Mouse (Mus musculus): ENCODE measurements around the gene Galnt2. TPM values are rescaled to one million over a fixed set of nuclear protein-coding genes. Genes with fewer than 3 reads are reported as not detected.

The Galnt2 gene
- polyA plus RNA-seq, 1 experiment: 22.2 TPM

DNA sequence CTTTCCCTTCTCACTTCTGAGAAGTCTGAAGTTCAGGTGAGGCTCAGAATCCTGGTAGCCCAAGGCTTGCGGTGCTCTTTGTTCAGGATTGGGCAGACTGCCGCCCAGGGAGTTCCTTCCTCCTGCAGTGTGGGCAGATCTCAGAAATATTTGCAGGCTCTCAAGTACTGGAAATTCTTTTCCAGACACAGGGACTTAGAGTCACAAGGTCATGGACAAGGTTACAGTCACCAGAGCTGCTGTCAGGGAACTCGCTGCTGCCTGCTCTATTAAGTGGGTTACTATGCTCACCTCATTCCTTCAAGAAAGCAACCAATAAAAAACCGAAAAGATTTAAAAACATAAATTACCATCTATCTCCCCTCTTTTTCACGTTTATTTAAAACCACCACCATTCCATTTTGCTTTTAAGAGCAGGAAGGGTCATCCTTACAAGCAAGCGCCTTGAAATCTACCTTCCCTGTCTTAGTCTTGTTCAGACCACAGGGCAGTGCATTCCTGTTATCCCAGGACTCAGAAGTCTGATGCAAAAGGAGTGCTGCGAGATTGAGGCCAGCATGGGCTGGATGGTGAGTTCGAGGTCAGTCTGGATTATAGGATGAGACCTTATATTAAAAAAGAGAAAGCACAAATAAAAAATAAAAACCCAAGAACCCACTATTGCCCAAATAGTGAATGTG is 555 bp upstream of the Galnt2 start:
- Histone ChIP-seq H3K4me3 (ENCODE audit: control insufficient read depth, insufficient read depth, low read length) (peak overlapping the region; percentile 6; the same call in 1 of the 2 replicates), H3K27me3 (ENCODE audit: control insufficient read depth, insufficient read depth, low read length) (no peaks in the 10 kb centered on the region), H3K36me3 (ENCODE audit: control insufficient read depth, insufficient read depth, low read length) (no peaks in the 10 kb centered on the region), H3K4me1 (replicated peaks; ENCODE audit: control insufficient read depth, insufficient read depth, low read length) (peaks cover 39% of the 10 kb centered on the region), H3K27ac (ENCODE audit: control insufficient read depth, insufficient read depth, low read length) (no peak overlapping the region)
- TF ChIP-seq POLR2A (IDR thresholded peaks at IDR 0.05; ENCODE audit: control insufficient read depth, extremely low read depth, insufficient read depth, low read length, poor library complexity): no peak
- no peak for TF ChIP-seq CTCF (IDR thresholded peaks at IDR 0.05; ENCODE audit: borderline replicate concordance, control insufficient read depth, extremely low read depth, insufficient read depth, low read length, poor library complexity)
- 64% methylated on average over 8 of the region's 8 CpGs for WGBS
- no peak for DNase-seq

DNA sequence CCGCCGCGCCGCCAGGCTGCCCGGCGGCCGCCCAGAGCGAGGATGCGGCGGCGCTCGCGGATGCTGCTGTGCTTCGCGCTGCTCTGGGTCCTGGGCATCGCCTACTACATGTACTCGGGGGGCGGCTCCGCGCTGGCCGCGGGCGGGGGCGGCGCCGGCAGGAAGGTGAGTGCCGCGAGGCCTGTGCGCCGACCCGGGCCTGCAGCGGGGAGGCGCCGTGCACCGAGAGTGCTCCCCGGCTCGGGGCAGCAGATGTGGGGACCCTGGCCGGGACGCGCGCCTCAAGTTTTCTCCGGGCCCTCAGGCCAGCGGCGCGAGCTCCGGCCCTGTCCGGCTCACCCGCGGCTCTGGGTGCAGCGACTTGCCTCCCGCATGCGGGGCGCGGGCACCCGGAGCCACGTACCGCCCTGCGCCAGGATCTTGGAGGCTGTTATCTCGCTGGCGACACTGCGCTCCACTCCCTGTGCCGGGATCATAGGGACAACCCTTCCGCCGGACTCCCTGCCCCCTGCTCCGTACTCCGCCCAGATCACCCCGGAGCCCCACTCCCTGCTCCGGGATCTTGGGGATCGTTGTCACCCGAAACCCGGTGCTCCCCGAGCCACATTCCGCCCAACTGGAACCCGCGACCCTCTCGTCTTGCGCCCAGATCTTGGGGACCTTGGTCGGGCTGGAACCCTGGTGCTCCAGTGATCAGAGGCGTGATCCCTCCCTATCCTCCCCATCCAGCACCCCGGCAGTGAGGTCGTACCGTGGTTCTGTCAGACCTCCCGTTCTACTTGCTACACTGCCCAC is 491 bp downstream of the Galnt2 start:
- peak overlapping the region; percentile 87 for H3K4me3 ChIP-seq (ENCODE audit: control insufficient read depth, insufficient read depth, low read length)
- peaks cover 39% of the 10 kb centered on the region for H3K4me1 ChIP-seq (replicated peaks; ENCODE audit: control insufficient read depth, insufficient read depth, low read length)
- 2% methylated on average over 83 of the region's 83 CpGs for WGBS
- TF ChIP-seq CTCF (IDR thresholded peaks at IDR 0.05; ENCODE audit: borderline replicate concordance, control insufficient read depth, extremely low read depth, insufficient read depth, low read length, poor library complexity): 0 out of 2 replicates have a peak, but pooled peaks have one; percentile 40
- TF ChIP-seq POLR2A (IDR thresholded peaks at IDR 0.05; ENCODE audit: control insufficient read depth, extremely low read depth, insufficient read depth, low read length, poor library complexity): peak; percentile 69
- H3K36me3 ChIP-seq (ENCODE audit: control insufficient read depth, insufficient read depth, low read length): no peaks in the 10 kb centered on the region
- H3K27ac ChIP-seq (ENCODE audit: control insufficient read depth, insufficient read depth, low read length): no peak overlapping the region
- DNase-seq: peak; percentile 73
- no peaks in the 10 kb centered on the region for H3K27me3 ChIP-seq (ENCODE audit: control insufficient read depth, insufficient read depth, low read length)

DNA sequence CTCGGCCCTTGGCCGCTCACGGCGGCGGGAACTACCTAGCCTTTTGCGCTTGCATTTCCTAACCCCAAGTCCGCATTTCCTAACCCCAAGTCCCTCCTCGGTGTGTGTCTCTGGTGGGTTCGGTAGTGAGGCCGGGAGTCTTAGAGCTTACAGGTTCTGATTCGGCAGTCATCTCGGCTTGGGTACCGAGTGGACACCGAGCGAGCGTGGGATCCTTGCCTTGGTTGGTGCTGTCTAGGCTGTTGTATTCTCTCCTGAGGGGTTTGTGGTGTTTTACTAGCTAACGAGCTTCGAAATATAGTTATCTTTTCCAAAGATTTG is 1.0 kb downstream of the Galnt2 start:
- 5% methylated on average over 18 of the region's 18 CpGs for WGBS
- Histone ChIP-seq H3K4me3 (ENCODE audit: control insufficient read depth, insufficient read depth, low read length) (peak overlapping the region; percentile 87), H3K27me3 (ENCODE audit: control insufficient read depth, insufficient read depth, low read length) (no peaks in the 10 kb centered on the region), H3K36me3 (ENCODE audit: control insufficient read depth, insufficient read depth, low read length) (no peaks in the 10 kb centered on the region), H3K4me1 (replicated peaks; ENCODE audit: control insufficient read depth, insufficient read depth, low read length) (peaks cover 43% of the 10 kb centered on the region), H3K27ac (ENCODE audit: control insufficient read depth, insufficient read depth, low read length) (no peak overlapping the region)
- no peak for TF ChIP-seq POLR2A (IDR thresholded peaks at IDR 0.05; ENCODE audit: control insufficient read depth, extremely low read depth, insufficient read depth, low read length, poor library complexity)
- no peak for TF ChIP-seq CTCF (IDR thresholded peaks at IDR 0.05; ENCODE audit: borderline replicate concordance, control insufficient read depth, extremely low read depth, insufficient read depth, low read length, poor library complexity)
- DNase-seq: no peak

DNA sequence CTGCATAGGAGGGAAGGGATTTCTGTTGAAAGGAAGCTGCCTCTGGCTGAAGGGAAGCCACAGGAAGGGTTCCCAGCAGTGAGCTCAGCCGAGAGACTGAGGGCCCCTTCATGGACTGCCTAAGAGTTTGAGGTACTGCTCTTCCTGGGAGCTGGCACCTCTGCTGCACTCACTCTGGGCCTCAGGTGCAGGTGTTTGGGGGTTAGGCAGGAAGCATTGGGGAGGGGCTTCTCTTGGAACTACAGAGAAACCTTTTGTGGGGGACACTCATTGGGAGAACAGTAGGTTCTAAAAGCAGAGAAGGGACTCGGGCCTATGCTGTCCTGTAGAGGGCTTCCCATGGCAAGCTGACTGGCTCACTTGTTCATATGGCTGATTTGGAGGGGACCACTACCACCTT is 3.3 kb downstream of the Galnt2 start:
- no peaks in the 10 kb centered on the region for H3K27me3 ChIP-seq (ENCODE audit: control insufficient read depth, insufficient read depth, low read length)
- peak overlapping the region; percentile 58 for H3K27ac ChIP-seq (ENCODE audit: control insufficient read depth, insufficient read depth, low read length)
- no peaks in the 10 kb centered on the region for H3K36me3 ChIP-seq (ENCODE audit: control insufficient read depth, insufficient read depth, low read length)
- TF ChIP-seq POLR2A (IDR thresholded peaks at IDR 0.05; ENCODE audit: control insufficient read depth, extremely low read depth, insufficient read depth, low read length, poor library complexity) (no peak), CTCF (IDR thresholded peaks at IDR 0.05; ENCODE audit: borderline replicate concordance, control insufficient read depth, extremely low read depth, insufficient read depth, low read length, poor library complexity) (no peak)
- H3K4me3 ChIP-seq (ENCODE audit: control insufficient read depth, insufficient read depth, low read length): no peak overlapping the region
- 7% methylated on average over 2 of the region's 2 CpGs for WGBS
- DNase-seq: peak; percentile 65
- H3K4me1 ChIP-seq (replicated peaks; ENCODE audit: control insufficient read depth, insufficient read depth, low read length): peaks cover 58% of the 10 kb centered on the region

- WGBS: 96% methylated on average over 4 of the region's 4 CpGs
- no peak overlapping the region for H3K27ac ChIP-seq (ENCODE audit: control insufficient read depth, insufficient read depth, low read length)
- H3K4me1 ChIP-seq (replicated peaks; ENCODE audit: control insufficient read depth, insufficient read depth, low read length): peaks cover 64% of the 10 kb centered on the region
- DNase-seq: no peak
- H3K4me3 ChIP-seq (ENCODE audit: control insufficient read depth, insufficient read depth, low read length): no peak overlapping the region
- no peak for TF ChIP-seq POLR2A (IDR thresholded peaks at IDR 0.05; ENCODE audit: control insufficient read depth, extremely low read depth, insufficient read depth, low read length, poor library complexity)
- no peak for TF ChIP-seq CTCF (IDR thresholded peaks at IDR 0.05; ENCODE audit: borderline replicate concordance, control insufficient read depth, extremely low read depth, insufficient read depth, low read length, poor library complexity)
- no peaks in the 10 kb centered on the region for H3K27me3 ChIP-seq (ENCODE audit: control insufficient read depth, insufficient read depth, low read length)
- no peaks in the 10 kb centered on the region for H3K36me3 ChIP-seq (ENCODE audit: control insufficient read depth, insufficient read depth, low read length)
These were observed 4.3 kb downstream of the Galnt2 start for GRCm38 (mm10) chr8:124235536-124235935.

DNA sequence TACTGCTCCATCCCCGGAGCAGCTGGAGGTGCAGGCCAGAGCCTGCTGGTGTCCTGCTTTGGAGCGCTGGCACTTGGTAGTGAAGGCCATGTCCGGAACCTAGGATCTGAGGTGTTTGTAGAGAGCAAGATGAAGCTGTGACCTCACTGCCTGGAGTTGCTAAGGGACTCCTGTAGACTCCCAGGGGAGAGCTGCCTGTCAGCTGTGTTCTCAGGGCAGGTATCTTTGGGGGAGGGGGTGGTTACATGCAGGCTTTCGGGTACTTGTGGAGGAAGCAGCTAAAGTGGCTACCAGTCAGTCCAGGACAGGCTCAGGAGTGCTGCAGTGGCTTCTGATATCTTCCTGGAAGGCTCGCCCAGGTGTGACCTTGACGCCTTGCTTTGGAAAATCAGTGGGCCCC is 8.2 kb downstream of the Galnt2 start:
- no peaks in the 10 kb centered on the region for H3K36me3 ChIP-seq (ENCODE audit: control insufficient read depth, insufficient read depth, low read length)
- H3K27ac ChIP-seq (ENCODE audit: control insufficient read depth, insufficient read depth, low read length): no peak overlapping the region
- DNase-seq: no peak
- peaks cover 48% of the 10 kb centered on the region for H3K4me1 ChIP-seq (replicated peaks; ENCODE audit: control insufficient read depth, insufficient read depth, low read length)
- no peak for TF ChIP-seq CTCF (IDR thresholded peaks at IDR 0.05; ENCODE audit: borderline replicate concordance, control insufficient read depth, extremely low read depth, insufficient read depth, low read length, poor library complexity)
- no peak for TF ChIP-seq POLR2A (IDR thresholded peaks at IDR 0.05; ENCODE audit: control insufficient read depth, extremely low read depth, insufficient read depth, low read length, poor library complexity)
- no peak overlapping the region for H3K4me3 ChIP-seq (ENCODE audit: control insufficient read depth, insufficient read depth, low read length)
- no peaks in the 10 kb centered on the region for H3K27me3 ChIP-seq (ENCODE audit: control insufficient read depth, insufficient read depth, low read length)
- WGBS: 89% methylated on average over 6 of the region's 6 CpGs
